Mouse (Mus musculus) neural tube, embryonic 13.5 days (tissue): ENCODE results near the gene Zglp1. TPM values are rescaled to one million over a fixed set of nuclear protein-coding genes. Genes with fewer than 3 reads are reported as not detected.

Experiments
- ATAC-seq: fragments of 200-750 bp; cut with Nextera tagmentation; 2 replicates; pipeline ENCODE4 v1.8.0; 2017; ENCODE audit warnings: low read depth, mild to moderate bottlenecking, moderate TSS enrichment, moderate library complexity
- H3K27ac ChIP-seq: fragments of 300-500 bp; sonication (generic); replicated peaks from 2 replicates; pipeline ENCODE4 v1.5.1; 2015; ENCODE audit warnings: moderate library complexity, mild to moderate bottlenecking, inconsistent platforms
- H3K27me3 ChIP-seq: fragments of 300-500 bp; sonication (generic); 2 replicates; pipeline ENCODE4 v1.6.1; 2015; ENCODE audit warnings: mild to moderate bottlenecking, inconsistent platforms
- H3K36me3 ChIP-seq: fragments of 300-500 bp; sonication (generic); 2 replicates; pipeline ENCODE4 v1.6.1; 2015; ENCODE audit warnings: mild to moderate bottlenecking, inconsistent platforms
- H3K4me1 ChIP-seq: fragments of 300-500 bp; sonication (generic); replicated peaks from 2 replicates; pipeline ENCODE4 v1.6.1; 2015; ENCODE audit warnings: inconsistent platforms
- H3K4me2 ChIP-seq: fragments of 300-500 bp; sonication (generic); 2 replicates; pipeline ENCODE4 v1.6.1; 2015; ENCODE audit warnings: inconsistent platforms, mild to moderate bottlenecking, moderate library complexity
- H3K4me3 ChIP-seq: fragments of 300-500 bp; sonication (generic); 2 replicates; pipeline ENCODE4 v1.5.1; 2015; ENCODE audit warnings: mild to moderate bottlenecking, inconsistent platforms
- H3K9ac ChIP-seq: fragments of 300-500 bp; sonication (generic); 2 replicates; pipeline ENCODE4 v1.6.1; 2015; ENCODE audit warnings: moderate library complexity, mild to moderate bottlenecking, inconsistent platforms
- H3K9me3 ChIP-seq: fragments of 300-500 bp; sonication (generic); 2 replicates; pipeline ENCODE4 v1.6.1; 2016; ENCODE audit warnings: inconsistent platforms
- WGBS: fragments of 180-500 bp; shearing (Covaris S2); methylation state at CpG from one replicate; pipeline ENCODE4 v1.1.7; 2015; 5-methylcytosine and 5-hydroxymethylcytosine counted together
- microRNA counts: library from miRNA; unstranded; fragments of <30 nt; microRNA quantifications from one replicate; lab custom pipeline; 2016
- microRNA-seq: library from miRNA; unstranded; fragments of <30 nt; microRNA quantifications from one replicate; pipeline ENCODE4, GENCODE M21; 2016
- polyA plus RNA-seq: library from polyadenylated mRNA; unstranded; fragments of >200 nt; fragmentation: Nextera tagmentation; extraction: Ambion mirVana; gene quantifications from 2 replicates; pipeline ENCODE4 v1.2.1, GENCODE M21; 2015

The Zglp1 gene
- polyA plus RNA-seq, 1 experiment from 2014 or later, result 1.4 TPM

- WGBS, result 80% methylated on average over 3 of the region's 3 CpGs
- Histone ChIP-seq H3K4me3 (no peak overlapping the region), H3K4me1 (no peaks in the 10 kb centered on the region), H3K36me3 (no peaks in the 10 kb centered on the region), H3K27me3 (peaks cover 51% of the 10 kb centered on the region), H3K9ac (no peak overlapping the region), H3K27ac (no peak overlapping the region), H3K9me3 (no peaks in the 10 kb centered on the region), H3K4me2 (no peak overlapping the region)
- ATAC-seq, result no peak
Observed at GRCm38 (mm10) chr9:21021363-21021762, 45.5 kb downstream of the Zglp1 start.

GRCm38 (mm10) chr9:21018600-21018999 is 48.3 kb downstream of the Zglp1 start:
- WGBS, result 64% methylated on average over 2 of the region's 2 CpGs
- H3K27me3 ChIP-seq, result peaks cover 67% of the 10 kb centered on the region

GRCm38 (mm10) chr9:21017177-21017575 is 49.7 kb downstream of the Zglp1 start:
- peaks cover 79% of the 10 kb centered on the region for H3K27me3 ChIP-seq
- peaks cover 10% of the 10 kb centered on the region for H3K4me1 ChIP-seq
- no peak overlapping the region for H3K4me2 ChIP-seq
- H3K27ac ChIP-seq, result no peak overlapping the region
- no peak overlapping the region; the same call in 1 of the 2 replicates for H3K4me3 ChIP-seq
- no peaks in the 10 kb centered on the region for H3K36me3 ChIP-seq
- 36% methylated on average over 4 of the region's 4 CpGs for WGBS
- H3K9ac ChIP-seq, result no peak overlapping the region
- ATAC-seq, result no peak
- no peaks in the 10 kb centered on the region for H3K9me3 ChIP-seq

More at GRCm38 (mm10) chr9:21018600-21018999, 48.3 kb downstream of the Zglp1 start:
- no peaks in the 10 kb centered on the region for H3K36me3 ChIP-seq
- no peaks in the 10 kb centered on the region for H3K9me3 ChIP-seq
- ATAC-seq, result no peak
- H3K9ac ChIP-seq, result no peak overlapping the region
- no peak overlapping the region for H3K4me2 ChIP-seq
- no peak overlapping the region for H3K4me3 ChIP-seq
- peaks cover 10% of the 10 kb centered on the region for H3K4me1 ChIP-seq
- no peak overlapping the region for H3K27ac ChIP-seq

- Histone ChIP-seq H3K27ac (no peak overlapping the region), H3K9ac (no peak overlapping the region), H3K27me3 (peaks cover 79% of the 10 kb centered on the region), H3K9me3 (no peaks in the 10 kb centered on the region), H3K36me3 (no peaks in the 10 kb centered on the region), H3K4me2 (peak overlapping the region; percentile 47; the same call in 1 of the 2 replicates), H3K4me3 (peak overlapping the region; percentile 25), H3K4me1 (peaks cover 10% of the 10 kb centered on the region)
- WGBS, result 6% methylated on average over 17 of the region's 17 CpGs
- ATAC-seq, result no peak
Observed at GRCm38 (mm10) chr9:21016331-21017176, 50.3 kb downstream of the Zglp1 start.

GRCm38 (mm10) chr9:21015571-21016130 is 51.2 kb downstream of the Zglp1 start, which contains the start of gene Icam1:
Icam1 (plus strand) TSS chr9:21015985.
- WGBS, result under 1% methylated on average over 30 of the region's 30 CpGs
- Histone ChIP-seq H3K9me3 (no peaks in the 10 kb centered on the region), H3K27me3 (peaks cover 76% of the 10 kb centered on the region), H3K36me3 (no peaks in the 10 kb centered on the region), H3K9ac (0 out of 2 replicates have a peak within 1 kb of the TSS, but pooled peaks have one; percentile 13), H3K4me3 (peak within 1 kb of the TSS; percentile 25), H3K27ac (no peak within 1 kb of the TSS), H3K4me2 (peak within 1 kb of the TSS; percentile 47), H3K4me1 (peaks cover 10% of the 10 kb centered on the region)
- ATAC-seq, result no peak

- H3K9ac ChIP-seq, result no peak overlapping the region
- peak overlapping the region; percentile 47 for H3K4me2 ChIP-seq
- peaks cover 76% of the 10 kb centered on the region for H3K27me3 ChIP-seq
- peaks cover 10% of the 10 kb centered on the region for H3K4me1 ChIP-seq
- 0 out of 2 replicates have a peak, but pooled peaks have one; percentile 37 for ATAC-seq
- no peak overlapping the region for H3K27ac ChIP-seq
- 1% methylated on average over 28 of the region's 29 CpGs for WGBS
- peak overlapping the region; percentile 25 for H3K4me3 ChIP-seq
- H3K9me3 ChIP-seq, result no peaks in the 10 kb centered on the region
- H3K36me3 ChIP-seq, result no peaks in the 10 kb centered on the region
Observed at GRCm38 (mm10) chr9:21014691-21015570, 52.0 kb downstream of the Zglp1 start.

MicroRNAs within 50 kb of the gene (microRNA counts, 519-probe panel; counts per million panel counts)
- 3,615 counts per million, percentile 53 among the panel's probes with 10 or more counts for microRNA mmu-miR-1900 (lab: Ali Mortazavi, UCI)

Small RNAs within 50 kb of the gene (microRNA-seq; reads per million reads assigned to microRNA genes)
- gene Mir1900 (not detected), gene Mir7082 (not detected)

Other genes starting within 250 kb of the Zglp1 start
- gene Rdh8, start 248.6 kb downstream of the Zglp1 start, polyA plus RNA-seq, result not detected in 2 replicates
- 2.6 and 2.7 TPM in 2 replicates for gene A230050P20Rik, start 198.5 kb downstream of the Zglp1 start, polyA plus RNA-seq
- gene Angptl6, start 187.4 kb downstream of the Zglp1 start, polyA plus RNA-seq, result 8.8 and 9.7 TPM in 2 replicates
- 48.1 and 51.9 TPM in 2 replicates for gene Ppan, start 178.9 kb downstream of the Zglp1 start, polyA plus RNA-seq
- gene Eif3g, start 168.5 kb downstream of the Zglp1 start, polyA plus RNA-seq, result 253 and 267 TPM in 2 replicates
- gene Dnmt1, start 107.2 kb downstream of the Zglp1 start, polyA plus RNA-seq, result 54.2 and 63.7 TPM in 2 replicates
- gene S1pr2, start 90.3 kb downstream of the Zglp1 start, polyA plus RNA-seq, result 9.9 and 10.1 TPM in 2 replicates
- gene Mrpl4, start 64.4 kb downstream of the Zglp1 start, polyA plus RNA-seq, result 105 and 110 TPM in 2 replicates
- 3.9 and 4.8 TPM in 2 replicates for gene Icam1, start 51.1 kb downstream of the Zglp1 start, polyA plus RNA-seq
- gene Icam4, start 37.7 kb downstream of the Zglp1 start, polyA plus RNA-seq, result 0.33 and 0.56 TPM in 2 replicates
- 0.45 and 0.68 TPM in 2 replicates for gene Icam5, start 35.0 kb downstream of the Zglp1 start, polyA plus RNA-seq
- 0.91 and 0.98 TPM in 2 replicates for gene Gm49373, start 6.0 kb upstream of the Zglp1 start, polyA plus RNA-seq
- gene Fdx1l, start 6.5 kb upstream of the Zglp1 start, polyA plus RNA-seq, result 52.1 and 60.2 TPM in 2 replicates
- gene Gm38431, start 24.9 kb upstream of the Zglp1 start, polyA plus RNA-seq, result 1.3 and 1.6 TPM in 2 replicates
- 37.3 and 38.3 TPM in 2 replicates for gene Raver1, start 24.9 kb upstream of the Zglp1 start, polyA plus RNA-seq
- gene Tyk2, start 64.2 kb upstream of the Zglp1 start, polyA plus RNA-seq, result 11.7 TPM in 2 replicates
- gene Cdc37, start 82.9 kb upstream of the Zglp1 start, polyA plus RNA-seq, result 228 and 273 TPM in 2 replicates
- gene Pde4a, start 98.6 kb upstream of the Zglp1 start, polyA plus RNA-seq, result 17.5 and 18.9 TPM in 2 replicates
- gene Keap1, start 172.3 kb upstream of the Zglp1 start, polyA plus RNA-seq, result 60.9 and 64.4 TPM in 2 replicates
- 3.0 and 3.8 TPM in 2 replicates for gene S1pr5, start 181.3 kb upstream of the Zglp1 start, polyA plus RNA-seq
- gene Atg4d, start 198.2 kb upstream of the Zglp1 start, polyA plus RNA-seq, result 55.3 and 56.1 TPM in 2 replicates
- 11.1 and 15.1 TPM in 2 replicates for gene Kri1, start 220.9 kb upstream of the Zglp1 start, polyA plus RNA-seq
- gene Cdkn2d, start 224.3 kb upstream of the Zglp1 start, polyA plus RNA-seq, result 95.5 and 114 TPM in 2 replicates
- gene Ap1m2, start 245.2 kb upstream of the Zglp1 start, polyA plus RNA-seq, result 0.89 and 1.1 TPM in 2 replicates